Mouse (Mus musculus) limb, embryonic 10.5 days (tissue): ENCODE measurements at regions not wholly inside any gene's neighbourhood (a gene's known extent, or its start where the extent isn't known, plus 50 kb on each side); places are given as distances from the start of the nearest gene placed in this dataset.
A peak's percentile ranks its signal among the peaks of the same experiment; 100 is the strongest.

Source experiments
- DNase-seq: peaks from one replicate; pipeline ENCODE4 v3.0.0-alpha.2; 2017; ENCODE audit warnings: low spot score
- H3K27ac ChIP-seq: fragments of 300-500 bp; sonication (generic); 2 replicates; pipeline ENCODE4 v1.5.1; 2016; ENCODE audit warnings: mild to moderate bottlenecking
- H3K27me3 ChIP-seq: fragments of 300-500 bp; sonication (generic); 2 replicates; pipeline ENCODE4 v1.6.1; 2016; ENCODE audit warnings: low read depth, mild to moderate bottlenecking; ENCODE audit not compliant: poor library complexity, severe bottlenecking
- H3K36me3 ChIP-seq: fragments of 300-500 bp; sonication (generic); 2 replicates; pipeline ENCODE4 v1.6.1; 2016; ENCODE audit warnings: mild to moderate bottlenecking, moderate library complexity
- H3K4me1 ChIP-seq: fragments of 300-500 bp; sonication (generic); 2 replicates; pipeline ENCODE4 v1.6.1; 2016
- H3K4me3 ChIP-seq: fragments of 300-500 bp; sonication (generic); 2 replicates; pipeline ENCODE4 v1.5.1; 2016; ENCODE audit warnings: mild to moderate bottlenecking, moderate library complexity
- H3K9me3 ChIP-seq: fragments of 300-500 bp; sonication (generic); replicated peaks from 2 replicates; pipeline ENCODE4 v1.6.1; 2016; ENCODE audit warnings: mild to moderate bottlenecking
- WGBS: fragments of 180-500 bp; shearing (Covaris S2); methylation state at CpG from one replicate; pipeline ENCODE4 v1.1.7; 2016; 5-methylcytosine and 5-hydroxymethylcytosine counted together

GRCm38 (mm10) chr4:11903861-11904260 is 77.2 kb downstream of the Gm10604 start:
- H3K9me3 ChIP-seq = no peaks in the 10 kb centered on the region
- no peak overlapping the region for H3K27ac ChIP-seq
- no peak overlapping the region for H3K4me3 ChIP-seq
- no peak for DNase-seq
- peaks cover 5% of the 10 kb centered on the region; the same call in 1 of the 2 replicates for H3K4me1 ChIP-seq
- WGBS = 94% methylated on average over 1 of the region's 1 CpGs
- H3K27me3 ChIP-seq = no peaks in the 10 kb centered on the region
- no peaks in the 10 kb centered on the region for H3K36me3 ChIP-seq

GRCm38 (mm10) chr4:11903401-11903800 is 77.7 kb downstream of the Gm10604 start:
- no peaks in the 10 kb centered on the region for H3K36me3 ChIP-seq
- no peak overlapping the region for H3K27ac ChIP-seq
- no peak overlapping the region for H3K4me3 ChIP-seq
- H3K9me3 ChIP-seq = no peaks in the 10 kb centered on the region
- H3K4me1 ChIP-seq = peaks cover 5% of the 10 kb centered on the region; the same call in 1 of the 2 replicates
- 94% methylated on average over 5 of the region's 5 CpGs for WGBS
- H3K27me3 ChIP-seq = no peaks in the 10 kb centered on the region
- DNase-seq = no peak

- peaks cover 5% of the 10 kb centered on the region; the same call in 1 of the 2 replicates for H3K4me1 ChIP-seq
- H3K27ac ChIP-seq = no peak overlapping the region
- 13% methylated on average over 10 of the region's 10 CpGs for WGBS
- H3K4me3 ChIP-seq = no peak overlapping the region
- no peaks in the 10 kb centered on the region for H3K27me3 ChIP-seq
- no peaks in the 10 kb centered on the region for H3K9me3 ChIP-seq
- no peak for DNase-seq
- H3K36me3 ChIP-seq = no peaks in the 10 kb centered on the region
Observed at GRCm38 (mm10) chr4:11899979-11900624, 81.0 kb downstream of the Gm10604 start.

GRCm38 (mm10) chr4:11897231-11897630 is 83.8 kb downstream of the Gm10604 start:
- Histone ChIP-seq H3K27me3 (no peaks in the 10 kb centered on the region), H3K4me3 (no peak overlapping the region), H3K9me3 (no peaks in the 10 kb centered on the region), H3K36me3 (no peaks in the 10 kb centered on the region), H3K27ac (no peak overlapping the region), H3K4me1 (peaks cover 5% of the 10 kb centered on the region; the same call in 1 of the 2 replicates)
- DNase-seq = no peak

- Histone ChIP-seq H3K4me3 (no peak overlapping the region), H3K27ac (no peak overlapping the region), H3K9me3 (no peaks in the 10 kb centered on the region), H3K36me3 (no peaks in the 10 kb centered on the region), H3K4me1 (peaks cover 8% of the 10 kb centered on the region; the same call in 1 of the 2 replicates), H3K27me3 (no peaks in the 10 kb centered on the region)
- 85% methylated on average over 6 of the region's 6 CpGs for WGBS
- no peak for DNase-seq
Observed at GRCm38 (mm10) chr4:11895857-11896825, 84.9 kb downstream of the Gm10604 start.

- Histone ChIP-seq H3K27ac (no peak overlapping the region), H3K36me3 (no peaks in the 10 kb centered on the region), H3K4me3 (no peak overlapping the region), H3K9me3 (no peaks in the 10 kb centered on the region), H3K4me1 (0 out of 2 replicates have a peak, but pooled peaks cover 2% of the 10 kb centered on the region), H3K27me3 (no peaks in the 10 kb centered on the region)
- 63% methylated on average over 9 of the region's 9 CpGs for WGBS
- no peak for DNase-seq
Observed at GRCm38 (mm10) chr4:11893560-11894205, 87.4 kb downstream of the Gm10604 start.

DNA sequence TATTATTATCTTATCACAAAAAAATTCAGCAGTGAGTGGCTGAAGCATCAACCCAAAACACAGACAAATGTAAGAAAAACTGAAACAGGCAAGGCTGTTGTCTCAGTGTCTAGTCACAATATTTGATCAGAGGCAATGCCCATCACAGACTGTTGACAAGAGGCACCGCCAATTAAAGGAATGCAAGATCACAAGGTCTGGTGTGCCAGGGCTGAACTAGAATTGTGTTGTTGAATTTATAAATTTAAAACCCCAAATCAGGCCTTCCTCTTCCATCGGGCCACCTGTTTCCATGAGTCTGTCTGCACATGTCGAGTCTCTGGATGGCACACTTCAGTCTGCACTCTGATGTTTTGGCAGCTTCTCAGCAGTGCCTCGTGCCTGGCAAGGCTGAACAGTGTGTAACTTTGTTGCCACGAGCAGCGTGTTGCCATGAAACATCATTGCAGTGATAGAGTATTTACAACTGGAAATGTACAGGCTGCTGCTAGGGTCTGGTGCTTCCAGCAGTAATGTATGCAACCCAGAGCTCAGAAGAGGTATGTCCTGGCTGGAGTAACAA is 91.9 kb downstream of the Gm10604 start:
- H3K36me3 ChIP-seq = no peaks in the 10 kb centered on the region
- no peak overlapping the region for H3K4me3 ChIP-seq
- H3K4me1 ChIP-seq = peaks cover 24% of the 10 kb centered on the region
- no peaks in the 10 kb centered on the region for H3K27me3 ChIP-seq
- 90% methylated on average over 6 of the region's 6 CpGs for WGBS
- DNase-seq = no peak
- H3K9me3 ChIP-seq = no peaks in the 10 kb centered on the region
- H3K27ac ChIP-seq = no peak overlapping the region

- WGBS = 15% methylated on average over 1 of the region's 1 CpGs
- Histone ChIP-seq H3K9me3 (no peaks in the 10 kb centered on the region), H3K27me3 (no peaks in the 10 kb centered on the region), H3K27ac (no peak overlapping the region), H3K4me1 (peaks cover 24% of the 10 kb centered on the region), H3K36me3 (no peaks in the 10 kb centered on the region), H3K4me3 (no peak overlapping the region)
- no peak for DNase-seq
Observed at GRCm38 (mm10) chr4:11887377-11887776, 93.7 kb downstream of the Gm10604 start.

- H3K27ac ChIP-seq = peak overlapping the region; percentile 58; the same call in 1 of the 2 replicates
- H3K4me3 ChIP-seq = no peak overlapping the region
- H3K9me3 ChIP-seq = no peaks in the 10 kb centered on the region
- no peaks in the 10 kb centered on the region for H3K36me3 ChIP-seq
- DNase-seq = peak; percentile 37
- WGBS = 66% methylated on average over 4 of the region's 4 CpGs
- peaks cover 22% of the 10 kb centered on the region for H3K4me1 ChIP-seq
- H3K27me3 ChIP-seq = no peaks in the 10 kb centered on the region
Observed at GRCm38 (mm10) chr4:11885499-11885898, 95.6 kb downstream of the Gm10604 start.

DNA sequence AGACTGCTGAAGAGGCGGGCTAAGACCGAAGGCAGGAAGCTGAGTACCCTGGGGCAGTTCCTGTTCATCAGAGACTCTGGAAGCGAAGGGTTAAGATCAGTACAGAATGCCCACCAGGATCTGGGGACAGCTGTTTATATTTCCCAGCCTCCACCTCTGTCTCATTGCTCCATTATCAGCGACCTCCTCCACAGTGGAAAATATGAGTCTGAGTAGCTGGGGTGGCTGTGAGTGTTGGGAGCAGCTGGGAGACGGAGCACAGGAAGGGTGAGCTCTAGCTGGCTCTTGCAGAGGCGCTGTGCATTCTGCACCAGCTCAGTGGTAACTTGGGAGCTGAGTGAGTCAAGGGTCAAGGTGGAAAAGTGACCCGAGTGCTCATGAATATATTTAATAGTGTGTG is 96.2 kb downstream of the Gm10604 start:
- H3K27me3 ChIP-seq = no peaks in the 10 kb centered on the region
- WGBS = 45% methylated on average over 7 of the region's 7 CpGs

GRCm38 (mm10) chr4:11883295-11883694 is 97.8 kb downstream of the Gm10604 start:
- H3K36me3 ChIP-seq = no peaks in the 10 kb centered on the region
- 67% methylated on average over 5 of the region's 5 CpGs for WGBS
- H3K27me3 ChIP-seq = no peaks in the 10 kb centered on the region
- no peaks in the 10 kb centered on the region for H3K9me3 ChIP-seq
- H3K4me1 ChIP-seq = peaks cover 22% of the 10 kb centered on the region
- H3K4me3 ChIP-seq = no peak overlapping the region
- H3K27ac ChIP-seq = no peak overlapping the region
- no peak for DNase-seq

More for the DNA sequence above, 96.2 kb downstream of the Gm10604 start:
- peak; percentile 38 for DNase-seq
- Histone ChIP-seq H3K27ac (peak overlapping the region; percentile 58), H3K4me1 (peaks cover 22% of the 10 kb centered on the region), H3K4me3 (0 out of 2 replicates have a peak overlapping the region, but pooled peaks have one; percentile 1), H3K9me3 (no peaks in the 10 kb centered on the region), H3K36me3 (no peaks in the 10 kb centered on the region)

DNA sequence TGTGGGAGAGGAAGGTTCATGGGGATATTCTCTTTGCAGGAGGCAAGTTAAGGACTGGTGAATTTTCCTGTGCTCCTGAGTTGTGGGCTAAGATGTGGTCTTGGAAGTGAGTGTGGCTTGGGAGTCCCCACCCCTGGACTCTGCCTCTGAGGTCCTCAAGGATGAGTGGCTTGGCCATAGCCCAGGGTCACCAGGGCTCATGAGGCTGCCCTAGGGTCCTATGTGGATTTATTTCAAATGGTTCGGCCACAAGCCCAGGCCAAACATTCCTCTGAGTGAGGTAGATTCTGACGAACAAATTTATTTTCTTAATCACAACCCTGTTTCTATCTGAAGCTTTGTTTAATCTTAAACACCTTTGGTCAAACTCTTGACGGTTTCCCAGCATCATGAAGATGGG is 98.4 kb downstream of the Gm10604 start:
- no peak for DNase-seq
- Histone ChIP-seq H3K4me3 (no peak overlapping the region), H3K9me3 (no peaks in the 10 kb centered on the region), H3K36me3 (no peaks in the 10 kb centered on the region), H3K27ac (no peak overlapping the region), H3K4me1 (peaks cover 22% of the 10 kb centered on the region), H3K27me3 (no peaks in the 10 kb centered on the region)
- WGBS = 93% methylated on average over 3 of the region's 3 CpGs
